Mouse (Mus musculus): Measurements from ENCODE around the gene Smg1.
"Not testable (repeated sequence)": the region's sequence is repeated elsewhere in the genome, so short reads cannot be mapped to it uniquely, and the experiment has no call there.

The Smg1 gene

GRCm38 (mm10) chr7:118248069-118248468 is 4.6 kb upstream of the Smg1 start:
- no peak for DNase-seq

- DNase-seq = no peak
These were observed 1.8 kb upstream of the Smg1 start for GRCm38 (mm10) chr7:118245260-118245659.

- DNase-seq = no peak
These were observed 508 bp downstream of the Smg1 start for GRCm38 (mm10) chr7:118242911-118243412.

- DNase-seq = no peak
These were observed 1.2 kb downstream of the Smg1 start for GRCm38 (mm10) chr7:118242309-118242708.

GRCm38 (mm10) chr7:118240402-118240801 is 3.1 kb downstream of the Smg1 start:
- no peak for DNase-seq

GRCm38 (mm10) chr7:118239996-118240395 is 3.5 kb downstream of the Smg1 start:
- DNase-seq = no peak

GRCm38 (mm10) chr7:118236949-118237348 is 6.5 kb downstream of the Smg1 start:
- DNase-seq = no peak

- DNase-seq = no peak
These were observed 9.2 kb downstream of the Smg1 start for GRCm38 (mm10) chr7:118234236-118234635.

- DNase-seq = peak; percentile 16
These were observed 10.9 kb downstream of the Smg1 start for GRCm38 (mm10) chr7:118232613-118233012.

- no peak for DNase-seq
These were observed 23.7 kb downstream of the Smg1 start for GRCm38 (mm10) chr7:118219777-118220176.

GRCm38 (mm10) chr7:118206396-118206795 is 37.1 kb downstream of the Smg1 start:
- DNase-seq = no peak

- DNase-seq = no peak
These were observed 47.7 kb downstream of the Smg1 start for GRCm38 (mm10) chr7:118195756-118196155.

GRCm38 (mm10) chr7:118185878-118186277 is 57.6 kb downstream of the Smg1 start:
- DNase-seq = no peak

GRCm38 (mm10) chr7:118184604-118185003 is 58.9 kb downstream of the Smg1 start:
- DNase-seq = no peak

GRCm38 (mm10) chr7:118181123-118181522 is 62.3 kb downstream of the Smg1 start:
- peak; percentile 85 for DNase-seq

GRCm38 (mm10) chr7:118179782-118180181 is 63.7 kb downstream of the Smg1 start:
- DNase-seq = no peak

- DNase-seq = no peak
These were observed 67.6 kb downstream of the Smg1 start for GRCm38 (mm10) chr7:118175821-118176355.

GRCm38 (mm10) chr7:118170125-118170524 is 73.3 kb downstream of the Smg1 start:
- not testable (repeated sequence) for DNase-seq

- DNase-seq = no peak
These were observed 80.5 kb downstream of the Smg1 start for GRCm38 (mm10) chr7:118163006-118163405.

GRCm38 (mm10) chr7:118160121-118160520 is 83.3 kb downstream of the Smg1 start:
- DNase-seq = no peak

- no peak for DNase-seq
These were observed 87.0 kb downstream of the Smg1 start for GRCm38 (mm10) chr7:118156461-118156860.

GRCm38 (mm10) chr7:118154150-118154549 is 89.3 kb downstream of the Smg1 start:
- no peak for DNase-seq

GRCm38 (mm10) chr7:118143602-118144001 is 99.9 kb downstream of the Smg1 start:
- no peak for DNase-seq

GRCm38 (mm10) chr7:118143123-118143522 is 100.3 kb downstream of the Smg1 start:
- no peak for DNase-seq

- no peak for DNase-seq
These were observed 102.2 kb downstream of the Smg1 start for GRCm38 (mm10) chr7:118141271-118141670.
